Mouse (Mus musculus): ENCODE data around the gene Taar2. TPM values are rescaled to one million over a fixed set of nuclear protein-coding genes. Genes with fewer than 3 reads are reported as not detected.

Gene Taar2
- polyA plus RNA-seq (2012; rRNA removed) = 0.03 TPM in 1 of 2 replicates, not detected in the other

DNA sequence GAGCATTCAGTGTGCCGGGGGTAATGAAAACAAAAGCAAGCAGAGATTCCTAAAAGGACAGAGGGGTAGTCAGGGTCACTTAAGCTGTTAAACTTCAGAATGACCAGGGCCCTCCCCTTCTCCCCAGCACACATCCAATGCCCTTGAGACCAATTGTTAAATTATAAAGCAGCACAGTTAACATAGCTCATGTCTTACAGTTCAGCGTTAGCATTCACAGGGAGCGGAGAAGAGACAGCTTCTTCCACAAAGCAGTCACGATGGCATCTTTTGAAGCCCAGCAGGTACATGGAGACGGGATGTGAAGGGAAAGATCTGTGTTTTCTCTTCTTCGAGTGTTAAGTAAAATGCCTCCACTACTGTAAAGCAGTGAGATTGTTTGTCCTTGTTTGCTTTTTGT lies at the start of gene Taar2:
Gene Taar2 (plus strand): TSS at position 261 of the 400 bp plus-strand sequence.

DNA sequence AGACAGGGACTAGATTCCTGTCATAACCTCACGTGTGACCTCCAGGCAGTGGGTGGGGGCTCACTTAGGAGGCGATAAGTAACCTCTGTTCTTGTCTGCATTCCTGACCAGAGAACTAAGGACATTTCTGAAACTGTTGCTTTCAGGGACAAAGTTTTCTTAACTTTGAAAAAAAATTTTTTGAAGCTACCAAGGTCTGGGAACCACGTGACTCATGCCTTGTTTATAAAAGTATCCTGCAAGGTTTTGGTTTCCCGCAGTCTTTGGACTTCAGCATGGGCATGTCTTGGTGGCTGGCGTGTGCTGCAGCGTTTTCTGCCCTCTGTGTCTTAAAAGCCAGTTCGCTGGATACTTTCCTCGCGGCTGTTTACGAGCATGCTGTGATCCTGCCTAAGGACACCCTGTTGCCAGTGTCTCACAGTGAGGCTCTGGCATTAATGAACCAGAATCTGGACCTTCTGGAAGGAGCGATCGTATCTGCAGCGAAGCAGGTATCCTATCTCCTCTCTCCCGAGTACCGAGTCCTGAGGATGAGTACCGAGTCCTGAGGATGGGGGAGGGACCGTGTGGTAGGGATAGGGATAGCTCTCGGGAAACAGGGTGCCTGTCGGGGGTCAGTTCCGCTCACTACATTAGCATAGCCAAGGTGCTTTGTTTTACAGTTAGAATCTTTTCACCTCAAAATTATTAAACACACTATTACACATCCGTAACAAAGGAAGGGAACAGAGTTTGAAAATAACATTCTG lies 43.6 kb upstream of the Taar2 start, which contains the start of gene Vnn1:
Gene Vnn1 (plus strand): TSS at position 88 of the 749 bp plus-strand sequence.

GRCm38 (mm10) chr10:23920056-23920455 lies 18.3 kb upstream of the Taar2 start, which contains the start of gene Taar1:
Gene Taar1, plus strand, starts transcription at chr10:23920356.

DNA sequence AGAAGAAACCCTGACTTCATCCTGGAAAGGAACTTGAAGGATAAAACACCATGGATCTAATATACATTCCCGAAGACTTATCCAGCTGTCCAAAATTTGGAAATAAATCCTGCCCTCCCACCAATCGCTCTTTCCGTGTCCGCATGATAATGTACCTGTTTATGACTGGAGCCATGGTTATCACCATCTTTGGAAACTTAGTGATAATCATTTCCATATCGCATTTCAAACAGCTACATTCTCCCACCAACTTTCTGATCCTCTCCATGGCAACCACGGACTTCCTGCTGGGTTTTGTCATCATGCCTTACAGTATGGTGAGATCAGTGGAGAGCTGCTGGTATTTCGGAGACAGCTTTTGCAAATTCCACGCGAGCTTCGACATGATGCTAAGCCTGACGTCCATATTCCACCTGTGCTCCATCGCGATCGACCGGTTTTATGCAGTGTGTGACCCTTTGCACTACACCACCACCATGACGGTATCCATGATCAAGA lies 11.2 kb downstream of the Taar2 start, which contains the start of gene Taar3:
Gene Taar3 (plus strand): TSS at position 51 of the 498 bp plus-strand sequence.

GRCm38 (mm10) chr10:23960444-23960915 lies 22.1 kb downstream of the Taar2 start, which contains the start of gene Taar4:
Gene Taar4, plus strand, starts transcription at chr10:23960494.

DNA sequence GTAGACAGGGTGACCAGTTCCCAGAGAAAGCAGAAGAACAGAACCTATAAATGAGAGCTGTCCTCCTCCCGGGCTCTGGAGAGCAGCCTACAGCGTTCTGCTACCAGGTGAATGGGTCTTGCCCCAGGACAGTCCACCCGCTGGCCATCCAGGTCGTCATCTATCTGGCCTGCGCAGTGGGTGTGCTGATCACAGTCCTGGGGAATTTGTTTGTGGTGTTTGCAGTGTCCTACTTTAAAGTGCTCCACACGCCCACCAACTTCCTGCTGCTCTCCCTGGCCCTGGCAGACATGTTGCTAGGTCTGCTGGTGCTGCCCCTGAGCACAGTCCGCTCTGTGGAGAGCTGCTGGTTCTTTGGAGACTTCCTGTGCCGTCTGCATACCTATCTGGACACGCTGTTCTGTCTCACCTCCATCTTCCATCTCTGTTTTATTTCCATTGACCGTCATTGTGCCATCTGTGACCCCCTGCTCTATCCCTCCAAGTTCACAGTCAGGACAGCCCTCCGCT lies 32.3 kb downstream of the Taar2 start, which contains the start of gene Taar5:
Gene Taar5 (plus strand): TSS at position 51 of the 510 bp plus-strand sequence.

GRCm38 (mm10) chr10:23985546-23985945 lies 47.2 kb downstream of the Taar2 start, which contains the start of gene Taar6:
Gene Taar6, minus strand, starts transcription at chr10:23985646.

Other genes with a start within 250 kb of the Taar2 start
- gene Rps12, start 151.3 kb upstream of the Taar2 start, polyA plus RNA-seq (2012; rRNA removed) = 3,007 and 3,504 TPM in 2 replicates
- gene Slc18b1, start 141.6 kb upstream of the Taar2 start, polyA plus RNA-seq (2012; rRNA removed) = 2.1 and 2.2 TPM in 2 replicates
- gene Vnn3, start 87.1 kb upstream of the Taar2 start, polyA plus RNA-seq (2012; rRNA removed) = 77.4 and 81.1 TPM in 2 replicates
- 25.8 and 28.8 TPM in 2 replicates for gene Vnn1, start 43.9 kb upstream of the Taar2 start, polyA plus RNA-seq (2012; rRNA removed)
- not detected in 2 replicates for gene Taar1, start 18.2 kb upstream of the Taar2 start, polyA plus RNA-seq (2012; rRNA removed)
- gene Taar3, start 11.0 kb downstream of the Taar2 start, polyA plus RNA-seq (2012; rRNA removed) = not detected in 2 replicates
- gene Taar4, start 21.9 kb downstream of the Taar2 start, polyA plus RNA-seq (2012; rRNA removed) = not detected in 2 replicates
- gene Taar5, start 32.1 kb downstream of the Taar2 start, polyA plus RNA-seq (2012; rRNA removed) = not detected in 2 replicates
- not detected in 2 replicates for gene Taar6, start 47.1 kb downstream of the Taar2 start, polyA plus RNA-seq (2012; rRNA removed)
- gene Taar7a, start 54.9 kb downstream of the Taar2 start, polyA plus RNA-seq (2012; rRNA removed) = not detected in 2 replicates
- gene Taar7b, start 61.4 kb downstream of the Taar2 start, polyA plus RNA-seq (2012; rRNA removed) = not detected in 2 replicates
- not detected in 2 replicates for gene Taar7d, start 88.7 kb downstream of the Taar2 start, polyA plus RNA-seq (2012; rRNA removed)
- gene Taar7e, start 99.0 kb downstream of the Taar2 start, polyA plus RNA-seq (2012; rRNA removed) = not detected in 2 replicates
- not detected in 2 replicates for gene Taar7f, start 110.9 kb downstream of the Taar2 start, polyA plus RNA-seq (2012; rRNA removed)
- not detected in 2 replicates for gene Taar8a, start 137.9 kb downstream of the Taar2 start, polyA plus RNA-seq (2012; rRNA removed)
- gene Taar8b, start 153.7 kb downstream of the Taar2 start, polyA plus RNA-seq (2012; rRNA removed) = not detected in 2 replicates
- gene Taar8c, start 163.3 kb downstream of the Taar2 start, polyA plus RNA-seq (2012; rRNA removed) = not detected in 2 replicates
- gene Taar9, start 171.0 kb downstream of the Taar2 start, polyA plus RNA-seq (2012; rRNA removed) = not detected in 2 replicates
- gene Stx7, start 210.7 kb downstream of the Taar2 start, polyA plus RNA-seq (2012; rRNA removed) = 28.7 and 37.4 TPM in 2 replicates

Measured in liver, embryonic 18 days (tissue).